Mouse (Mus musculus): ENCODE data around the gene Sema3c.

- no peak for TF ChIP-seq CTCF (IDR thresholded peaks at IDR 0.05; ENCODE audit: low read depth, low read length)
- TF ChIP-seq POLR2A (IDR thresholded peaks at IDR 0.05; ENCODE audit: extremely low read depth, insufficient read depth, low read length), result no peak
Observed at GRCm38 (mm10) chr5:17544904-17545449, 29.1 kb upstream of the Sema3c start.
